Mouse (Mus musculus): ENCODE data around the gene Pi4k2a.

GRCm38 (mm10) chr19:42054255-42054654 lies 36.0 kb upstream of the Pi4k2a start:
- TF ChIP-seq POLR2A (IDR thresholded peaks at IDR 0.05; ENCODE audit: insufficient read length, low read depth) (no peak), MYOG (IDR thresholded peaks at IDR 0.05; ENCODE audit: control insufficient read depth in 1 of 3, insufficient read depth in 1 of 3, insufficient read length in 2 of 3, low read depth in 2 of 3) (no peak), E2F4 (IDR thresholded peaks at IDR 0.05; ENCODE audit: insufficient read depth) (no peak), TCF12 (IDR thresholded peaks at IDR 0.05; ENCODE audit: insufficient read depth, poor library complexity, severe bottlenecking) (no peak), REST (IDR thresholded peaks at IDR 0.05; ENCODE audit: insufficient read depth, insufficient read length) (no peak)

Measured in myocyte (in vitro differentiated cells).